Mouse (Mus musculus) monocyte, adult 5-6 weeks (primary cell): Measurements from ENCODE around the gene Plk1. TPM values are rescaled to one million over a fixed set of nuclear protein-coding genes. Genes with fewer than 3 reads are reported as not detected.
A peak's percentile ranks its signal among the peaks of the same experiment; 100 is the strongest.

Experiments used
- ATAC-seq: fragments of 153-309, 156-312 bp; replicated peaks from 2 replicates; pipeline ENCODE4 v1.8.0; 2017; ENCODE audit warnings: mild to moderate bottlenecking; ENCODE audit not compliant: low TSS enrichment, insufficient number of reproducible peaks, severe bottlenecking, poor library complexity, low FRiP score
- total RNA-seq: library from RNA; stranded (forward); fragments of 200-1000, 200-491, 200-594 nt; gene quantifications from 3 replicates; pipeline ENCODE4 v1.2.3, GENCODE M21; 2017

The Plk1 gene
- 0.21 to 0.68 TPM in 2 of 3 replicates, not detected in the other for total RNA-seq

DNA sequence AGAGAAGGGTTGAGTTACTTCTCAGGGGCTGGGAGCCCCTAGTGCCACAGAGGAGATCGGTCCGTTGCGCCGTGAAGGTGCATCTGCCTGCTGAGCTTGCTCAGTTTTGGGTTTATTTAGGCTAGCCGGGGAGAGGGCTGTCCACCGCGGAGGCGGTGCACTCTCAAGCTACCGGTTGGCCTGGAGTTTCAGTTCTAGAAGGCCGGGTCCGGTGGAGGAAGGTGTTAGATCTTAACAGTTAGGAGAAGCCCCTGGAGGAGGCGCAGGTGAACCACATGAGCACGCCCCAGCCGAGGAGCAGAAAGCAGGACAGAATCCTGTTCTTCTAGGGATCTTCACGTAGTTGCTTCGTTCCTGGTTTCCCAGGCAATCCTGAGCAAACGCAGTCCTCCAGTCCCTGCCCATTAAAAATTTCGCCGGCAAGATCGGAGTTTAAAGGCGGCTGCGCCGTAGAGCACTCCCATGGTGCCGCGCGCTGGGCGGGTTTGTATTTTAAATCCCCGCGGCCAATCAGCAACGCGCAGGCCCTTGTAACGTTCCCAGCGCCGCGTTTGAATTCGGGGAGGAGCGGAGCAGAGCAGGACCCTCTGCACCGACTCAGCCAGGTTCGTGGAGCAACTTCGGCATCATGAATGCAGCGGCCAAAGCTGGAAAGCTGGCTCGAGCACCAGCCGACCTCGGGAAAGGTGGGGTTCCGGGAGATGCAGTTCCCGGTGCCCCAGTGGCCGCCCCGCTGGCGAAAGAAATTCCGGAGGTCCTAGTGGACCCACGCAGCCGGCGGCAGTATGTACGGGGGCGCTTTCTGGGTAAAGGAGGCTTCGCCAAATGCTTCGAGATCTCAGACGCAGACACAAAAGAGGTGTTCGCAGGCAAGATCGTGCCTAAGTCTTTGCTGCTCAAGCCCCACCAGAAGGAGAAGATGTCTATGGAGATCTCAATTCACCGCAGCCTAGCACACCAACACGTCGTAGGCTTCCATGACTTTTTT, at the start of gene Plk1:
Gene Plk1, plus strand, starts transcription at position 525 of the 988 bp plus-strand sequence.
- peak; percentile 63 for ATAC-seq

DNA sequence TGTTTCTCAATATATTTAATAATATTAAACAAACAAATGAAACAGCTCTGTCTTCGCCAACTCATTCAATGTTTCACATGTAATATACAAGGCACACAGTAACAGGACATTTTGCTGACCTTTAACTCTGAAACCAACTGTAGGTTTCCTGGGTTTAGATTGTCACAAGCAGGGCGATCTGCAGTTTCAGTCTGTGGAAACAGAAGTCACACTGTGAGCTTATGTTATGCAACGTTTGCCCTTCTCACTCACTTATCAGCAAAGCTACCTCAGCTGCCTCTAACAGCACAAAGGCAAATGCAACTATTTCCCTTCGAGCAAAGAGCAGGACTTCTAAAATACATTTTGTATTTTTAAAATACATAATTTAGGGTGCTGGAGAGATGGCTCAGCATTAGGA, 35.7 kb upstream of the Plk1 start:
- no peak for ATAC-seq

DNA sequence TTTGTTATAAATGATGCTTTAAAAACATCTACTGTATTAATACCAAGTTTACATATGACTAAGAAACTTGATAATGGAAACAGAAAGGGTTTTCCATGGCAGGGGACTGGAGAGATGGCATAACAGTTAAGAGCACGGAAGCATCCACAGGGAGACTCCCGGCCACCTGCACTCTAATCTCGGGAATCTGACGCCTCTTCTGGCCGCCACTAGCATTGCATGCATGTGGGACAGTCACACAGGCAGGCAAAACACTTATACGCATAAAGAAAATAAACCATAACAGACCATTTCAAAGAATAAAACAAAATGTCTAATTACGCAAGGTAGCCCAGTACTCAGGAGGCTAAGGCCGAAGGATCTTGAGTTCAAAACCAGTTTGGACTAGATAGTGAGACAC, 33.6 kb upstream of the Plk1 start:
- ATAC-seq: no peak

DNA sequence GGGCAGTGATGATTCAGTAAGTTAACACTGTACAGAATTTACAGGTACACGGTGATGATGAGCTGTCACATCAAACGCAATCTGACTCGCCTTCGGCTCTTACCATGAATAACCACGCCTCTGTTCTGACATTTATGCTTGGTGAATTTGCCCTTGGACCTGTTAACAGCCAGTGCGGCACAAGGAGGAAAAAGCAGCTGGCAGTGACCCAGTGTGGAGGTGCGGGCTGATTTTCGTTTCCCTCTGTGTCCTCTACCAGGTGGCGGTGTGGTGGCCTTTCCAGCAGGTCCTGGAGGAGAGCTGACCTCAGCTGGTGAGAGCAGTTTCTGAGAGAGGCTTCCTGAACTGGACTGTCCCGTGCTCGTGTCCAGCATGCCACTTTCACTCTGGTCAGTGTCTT, 32.3 kb upstream of the Plk1 start:
- ATAC-seq: no peak

DNA sequence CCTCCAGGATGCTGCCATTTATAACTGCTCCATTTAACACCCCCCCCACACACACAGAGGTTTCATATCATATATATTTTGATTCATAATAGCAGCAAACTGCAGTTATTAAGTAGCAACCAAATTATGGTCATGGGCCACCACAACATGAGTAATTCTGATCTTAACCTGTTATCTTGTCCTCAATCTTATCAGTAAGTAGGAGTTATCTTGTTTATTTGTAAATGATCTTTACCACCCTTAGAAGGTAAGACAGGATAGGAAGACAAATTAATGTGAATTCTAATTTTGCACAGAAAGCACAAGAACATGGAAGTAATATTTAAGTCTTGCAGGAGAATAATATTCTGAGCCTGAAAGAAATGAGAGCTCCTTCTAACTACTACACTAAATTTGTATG, 27.4 kb upstream of the Plk1 start:
- no peak for ATAC-seq

DNA sequence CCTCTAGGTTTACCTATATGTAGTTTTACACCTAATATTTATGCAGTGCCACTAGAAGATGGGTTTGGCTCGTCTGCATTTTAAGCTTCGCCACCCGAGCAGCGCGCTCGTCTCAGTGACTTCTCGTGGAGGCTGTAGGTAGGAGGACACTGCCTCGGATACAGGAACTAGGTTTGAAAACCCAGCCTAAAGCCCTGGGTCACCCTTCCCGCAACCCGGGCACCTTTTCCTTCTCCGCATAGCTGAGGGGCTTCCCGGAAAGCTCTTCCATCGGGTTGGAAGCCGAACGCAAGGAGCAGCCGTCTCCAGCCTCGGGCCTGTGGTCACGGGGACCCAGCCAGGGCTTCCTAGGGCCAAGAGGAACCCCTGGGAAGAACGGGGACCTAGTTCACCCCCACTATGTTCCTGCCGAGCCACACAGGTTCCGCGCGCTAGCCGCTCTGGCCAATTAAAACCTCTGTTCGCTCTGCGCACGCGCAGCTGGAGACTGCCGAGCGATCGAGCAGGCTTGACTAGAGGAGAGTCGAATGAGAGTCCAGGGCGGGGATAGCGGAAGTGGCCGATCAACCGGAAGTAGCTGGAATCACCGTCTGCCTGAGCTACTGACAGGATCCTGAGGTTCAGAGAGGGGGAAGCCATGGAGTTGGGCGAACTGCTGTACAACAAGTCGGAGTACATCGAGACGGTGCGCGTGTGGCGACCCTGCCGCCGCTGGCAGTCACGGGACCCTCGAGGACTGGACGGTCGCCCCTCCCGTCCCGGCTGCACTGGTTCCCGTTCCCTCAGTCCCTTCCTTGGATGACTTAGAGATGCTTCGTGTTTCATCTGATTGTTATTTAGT, 26.5 kb upstream of the Plk1 start, which contains the start of the genes Palb2 and Dctn5:
Gene Palb2, minus strand, starts transcription at position 489 of the 841 bp plus-strand sequence.
Gene Dctn5, plus strand, starts transcription at position 545 of the 841 bp plus-strand sequence.
- ATAC-seq: peak; percentile 99

DNA sequence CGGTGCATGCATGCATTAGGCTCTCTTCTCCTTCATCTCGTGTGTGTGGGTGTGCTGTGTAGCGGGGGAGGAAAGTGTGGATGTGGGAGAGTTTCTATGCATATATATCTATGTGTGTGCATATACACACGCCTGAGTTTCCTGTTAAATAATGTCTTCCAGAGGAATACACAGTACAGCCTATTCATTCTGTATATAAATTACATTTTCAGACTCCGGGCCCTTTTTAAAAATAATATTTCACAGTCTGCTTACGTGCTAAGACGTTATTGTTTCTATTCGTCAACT, 26.0 kb upstream of the Plk1 start:
- no peak for ATAC-seq

DNA sequence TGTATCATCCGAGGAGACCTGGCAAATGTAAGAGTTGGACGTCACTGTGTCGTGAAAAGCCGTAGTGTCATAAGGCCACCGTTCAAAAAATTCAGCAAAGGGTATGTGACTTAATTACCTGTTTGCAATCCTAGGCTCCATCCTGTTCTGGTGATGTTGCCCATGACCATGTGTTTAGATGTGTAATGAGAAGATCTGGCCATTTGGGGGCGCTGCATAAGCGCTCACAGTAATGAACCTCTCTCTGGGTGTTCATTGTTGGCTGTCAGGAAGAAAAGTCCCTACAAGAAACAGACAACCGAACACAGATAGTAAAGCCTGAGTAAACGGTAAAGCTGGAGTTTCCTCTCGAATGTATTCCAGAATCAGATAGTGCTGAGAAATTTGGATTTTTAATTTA, 24.2 kb upstream of the Plk1 start:
- no peak for ATAC-seq

DNA sequence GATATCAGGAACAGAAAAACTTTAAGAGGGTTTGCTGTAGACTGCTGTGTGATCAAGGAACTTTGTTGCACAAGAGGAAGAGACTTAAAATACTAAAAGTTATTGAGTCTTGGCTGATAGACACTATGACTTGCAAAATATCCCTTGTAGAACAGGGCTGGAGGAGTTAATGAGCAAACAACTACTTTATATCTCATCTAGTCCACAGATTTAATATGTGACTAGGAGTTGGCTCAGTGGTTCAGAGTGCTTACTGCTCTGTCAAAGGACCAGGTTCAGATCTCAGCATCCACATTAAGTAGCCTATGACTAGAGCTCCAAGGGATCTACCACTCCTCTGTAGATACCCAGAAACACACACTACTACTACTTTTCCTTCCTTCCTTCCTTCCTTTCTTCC, 22.2 kb upstream of the Plk1 start:
- ATAC-seq: no peak

DNA sequence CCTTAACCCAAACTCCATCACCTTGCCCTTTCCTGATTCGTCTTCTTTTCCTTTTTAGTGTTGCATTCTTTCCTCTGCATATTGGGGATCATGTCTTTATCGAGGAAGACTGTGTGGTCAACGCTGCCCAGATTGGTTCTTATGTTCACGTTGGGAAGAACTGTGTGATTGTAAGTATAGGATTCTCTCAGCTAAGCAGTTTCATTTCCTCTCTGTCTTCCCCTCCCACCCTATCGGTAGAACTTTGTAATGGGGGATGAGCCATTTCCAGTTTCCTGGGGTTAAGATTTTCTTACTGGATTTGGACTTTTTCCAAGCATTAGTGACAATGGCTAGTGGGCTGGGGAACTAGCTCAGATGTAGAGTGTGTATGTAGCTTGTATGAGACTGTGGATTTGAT, 21.0 kb upstream of the Plk1 start:
- no peak for ATAC-seq

DNA sequence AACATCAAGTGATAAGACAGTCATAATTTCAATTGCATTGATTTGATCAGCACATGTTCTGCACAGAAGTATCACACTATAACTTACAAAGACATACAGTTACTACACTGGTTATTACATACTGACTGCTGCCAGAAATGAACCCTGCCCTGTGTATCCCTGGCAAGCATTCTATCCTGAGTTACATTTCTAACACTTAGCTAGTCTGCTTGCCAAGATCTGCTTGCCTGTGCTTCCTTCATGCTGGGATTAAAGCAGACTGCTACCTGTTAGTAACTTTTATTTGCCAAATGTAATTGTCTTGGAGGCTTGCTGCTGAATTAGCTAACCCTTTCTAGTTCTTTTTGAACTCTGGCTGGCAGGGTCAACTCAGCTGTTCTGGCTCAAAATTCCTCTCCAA, 18.2 kb upstream of the Plk1 start:
- ATAC-seq: no peak

DNA sequence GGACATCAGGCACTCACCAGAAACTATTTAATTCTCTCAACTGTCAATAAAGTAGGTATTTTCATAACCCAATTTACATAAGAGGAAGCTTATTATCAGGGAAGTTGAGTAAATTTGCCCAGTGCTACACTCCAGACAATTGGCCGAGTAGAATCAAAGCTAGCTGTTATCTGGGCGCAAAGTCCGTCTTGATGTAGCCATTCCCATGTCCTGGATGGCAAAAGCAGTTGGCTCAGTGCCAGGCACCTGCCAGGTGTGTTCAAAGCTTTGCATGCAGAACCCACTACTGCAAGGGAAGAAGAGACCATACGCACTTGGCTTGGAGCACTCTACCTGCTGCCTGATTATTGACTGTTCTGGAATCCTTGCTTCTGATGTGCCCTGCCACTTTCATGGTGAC, 6.8 kb upstream of the Plk1 start:
- ATAC-seq: no peak

DNA sequence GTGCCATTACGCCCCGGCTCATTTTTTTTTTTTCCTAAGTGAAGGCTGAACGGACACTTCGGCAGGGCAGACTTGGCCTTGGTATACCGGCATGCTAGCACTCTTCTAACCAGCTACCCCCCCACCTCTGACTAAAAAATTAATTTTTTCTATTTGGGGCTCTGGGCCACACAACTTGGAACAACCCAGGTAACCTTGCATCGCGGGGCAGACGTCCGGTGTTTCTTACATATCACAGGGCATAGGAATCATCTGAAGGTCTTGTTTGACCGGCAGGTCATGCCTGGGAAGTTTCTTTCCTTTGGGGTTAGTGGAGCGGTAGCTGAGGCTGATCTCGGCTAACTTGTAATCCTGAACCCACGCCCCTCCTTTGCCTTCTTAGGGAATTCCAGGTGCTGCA, 751 bp upstream of the Plk1 start:
- ATAC-seq: no peak

DNA sequence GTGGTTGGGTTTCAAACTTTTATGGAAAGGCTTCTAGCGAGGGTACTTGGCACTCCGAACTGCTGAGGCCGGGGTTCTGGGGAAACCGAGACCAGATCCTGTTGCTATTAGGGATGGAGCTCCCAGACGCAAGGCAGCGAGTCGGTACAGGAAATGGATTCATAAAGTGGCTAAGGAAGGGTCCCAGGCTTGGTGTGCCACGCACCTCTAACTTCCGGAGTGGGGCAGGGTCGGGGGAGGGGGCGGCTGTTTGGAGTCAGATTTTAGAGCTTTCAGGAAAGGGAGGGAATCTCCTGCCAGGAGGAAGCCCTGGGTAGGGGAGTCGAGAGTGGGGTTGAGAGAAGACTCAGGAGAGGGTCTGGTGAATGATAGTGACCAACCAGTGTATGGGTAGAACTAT, 798 bp downstream of the Plk1 start:
- no peak for ATAC-seq

DNA sequence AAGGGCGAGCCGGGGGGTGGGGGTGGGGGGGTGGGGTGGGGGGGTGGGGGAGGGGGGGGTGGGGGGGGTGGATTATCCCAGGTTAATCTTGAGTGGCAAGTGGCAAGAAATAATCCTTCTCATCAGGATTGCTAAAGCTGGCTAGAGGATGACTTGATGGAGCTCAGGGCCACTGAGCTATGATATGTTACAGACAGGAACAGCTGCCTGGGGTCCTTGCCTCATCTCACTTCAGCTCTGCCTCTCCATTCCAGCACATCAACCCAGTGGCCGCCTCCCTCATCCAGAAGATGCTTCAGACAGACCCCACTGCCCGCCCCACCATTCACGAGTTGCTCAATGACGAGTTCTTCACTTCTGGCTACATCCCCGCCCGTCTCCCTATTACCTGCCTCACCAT, 4.5 kb downstream of the Plk1 start:
- ATAC-seq: no peak

DNA sequence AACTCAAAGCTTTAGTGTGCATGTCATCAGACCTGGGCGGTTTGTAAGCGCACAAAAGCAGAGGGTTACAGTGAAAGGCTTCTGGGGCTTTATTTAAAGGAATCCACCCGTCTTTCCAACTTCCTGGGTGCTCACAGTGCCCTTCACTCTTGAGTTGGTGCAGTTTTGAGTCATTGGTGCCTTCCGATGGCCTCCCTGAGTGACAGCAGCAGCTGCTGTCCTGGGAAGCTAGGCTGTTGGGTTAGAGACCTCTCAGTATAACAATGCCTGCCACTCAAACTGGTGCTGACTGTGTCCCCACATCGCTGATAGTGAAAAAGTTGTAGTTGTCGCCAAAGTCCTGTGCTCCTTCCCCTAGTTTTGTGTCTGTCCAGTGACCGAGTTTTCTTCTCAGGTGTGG, 8.0 kb downstream of the Plk1 start:
- no peak for ATAC-seq

DNA sequence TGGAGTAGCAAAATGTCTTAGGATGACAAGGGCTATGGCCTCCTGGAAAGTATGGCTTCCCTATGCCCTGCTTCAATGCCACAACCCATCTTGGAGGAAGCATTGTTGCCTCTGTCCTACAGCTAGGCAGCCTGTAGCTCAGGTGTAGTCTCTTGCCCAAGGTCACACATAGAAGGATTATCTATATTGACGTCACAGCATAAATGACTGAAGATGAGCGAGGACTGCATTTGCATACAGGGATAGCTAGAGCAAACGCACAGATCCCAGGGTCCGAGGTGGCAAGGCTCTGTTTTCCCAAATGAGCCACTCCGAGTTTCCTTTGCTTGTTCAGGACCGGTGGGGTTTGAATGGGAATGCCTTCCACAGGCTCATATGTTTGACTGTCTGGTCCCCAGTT, 11.5 kb downstream of the Plk1 start:
- ATAC-seq: no peak

DNA sequence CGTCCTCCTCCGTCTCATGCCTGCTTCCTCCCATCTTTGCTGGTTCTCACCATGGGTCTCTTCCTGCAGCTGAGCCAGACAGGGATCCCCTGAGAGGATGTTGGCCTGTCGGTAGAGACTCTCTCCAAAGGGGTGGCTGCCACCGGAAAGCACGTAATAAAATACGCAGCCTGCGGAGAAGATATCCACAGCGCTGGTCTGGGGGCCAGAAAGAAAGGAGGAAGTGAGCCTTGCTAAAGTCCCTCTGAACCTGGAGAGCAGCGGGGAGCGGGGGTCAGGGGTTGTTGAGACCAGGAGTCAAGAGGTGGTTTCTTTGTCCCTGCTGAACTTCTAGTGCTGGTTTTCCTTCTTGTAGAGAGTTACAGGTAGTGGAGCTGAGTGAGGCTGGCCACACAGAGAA, 12.4 kb downstream of the Plk1 start:
- ATAC-seq: no peak

DNA sequence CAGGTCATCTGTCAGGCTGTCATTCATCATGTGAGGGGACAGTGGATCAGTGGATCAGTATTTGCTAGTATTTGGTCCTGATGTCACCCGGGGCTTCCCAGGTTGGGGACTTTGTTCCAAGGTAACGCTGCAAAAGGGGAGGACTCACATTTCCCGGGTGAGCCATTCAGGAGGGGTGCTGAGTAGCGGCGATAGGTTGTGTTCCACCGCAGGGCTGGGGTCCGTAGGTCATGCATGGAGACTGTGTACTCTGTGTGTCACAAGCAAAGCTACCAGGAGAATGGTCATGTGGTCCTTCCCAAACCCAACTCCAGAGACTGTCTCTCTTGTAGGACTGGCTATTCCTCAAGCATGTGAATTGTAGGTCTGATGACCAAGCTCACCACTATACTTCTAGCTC, 21.5 kb downstream of the Plk1 start:
- no peak for ATAC-seq

DNA sequence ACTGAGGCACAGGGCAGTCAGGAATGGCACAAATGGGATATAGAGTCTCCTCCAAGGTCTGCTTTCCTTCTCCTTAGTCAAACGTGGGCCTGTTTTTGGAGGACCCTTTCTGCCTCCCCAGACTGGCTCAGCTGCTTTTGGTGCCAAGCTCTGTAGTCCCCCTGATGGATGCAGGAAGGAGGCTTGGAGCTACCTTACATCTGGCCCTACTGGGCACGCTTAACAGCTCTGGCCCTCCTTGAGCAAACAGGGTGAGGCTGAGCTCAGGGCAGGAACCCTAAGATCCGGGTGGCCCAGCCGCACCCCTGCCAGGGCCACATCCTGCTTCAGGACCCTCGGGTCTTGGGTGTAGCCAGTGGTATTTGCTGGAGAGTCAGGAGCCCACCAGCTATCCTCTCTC, 25.3 kb downstream of the Plk1 start:
- ATAC-seq: no peak
